Mouse (Mus musculus): ENCODE results near the gene Gm21988. TPM values are rescaled to one million over a fixed set of nuclear protein-coding genes. Genes with fewer than 3 reads are reported as not detected.
A peak's percentile ranks its signal among the peaks of the same experiment; 100 is the strongest.

Gene Gm21988
- polyA plus RNA-seq, 1 experiment from 2014 or later = 15.3 TPM

GRCm38 (mm10) chr11:70280441-70280840, 40.8 kb upstream of the Gm21988 start:
- ATAC-seq (peak; percentile 85), DNase-seq (ENCODE audit: low spot score) (peak; percentile 84)
- Histone ChIP-seq H3K9ac (replicated peaks; ENCODE audit: low read depth) (no peak overlapping the region), H3K4me1 (ENCODE audit: insufficient read depth, low read depth, low read length) (peaks cover 4% of the 10 kb centered on the region; the same call in 1 of the 2 replicates), H3K27me3 (replicated peaks; ENCODE audit: insufficient read depth, low read length) (no peaks in the 10 kb centered on the region), H3K4me2 (replicated peaks; ENCODE audit: low read depth, low read length) (no peak overlapping the region), H3K4me3 (ENCODE audit: low read depth, low read length) (no peak overlapping the region), H3K27ac (ENCODE audit: low read length) (no peak overlapping the region), H3K36me3 (ENCODE audit: insufficient read depth, low read length) (no peaks in the 10 kb centered on the region), H3K9me3 (ENCODE audit: low read length) (no peaks in the 10 kb centered on the region)
- 21% methylated on average over 3 of the region's 3 CpGs for WGBS
- TF ChIP-seq EP300 (IDR thresholded peaks at IDR 0.05) = no peak

GRCm38 (mm10) chr11:70278961-70279360, 39.3 kb upstream of the Gm21988 start:
- no peak overlapping the region for H3K9ac ChIP-seq (replicated peaks; ENCODE audit: low read depth)
- H3K4me1 ChIP-seq (ENCODE audit: insufficient read depth, low read depth, low read length) = peaks cover 4% of the 10 kb centered on the region; the same call in 1 of the 2 replicates
- H3K4me2 ChIP-seq (replicated peaks; ENCODE audit: low read depth, low read length) = no peak overlapping the region
- no peaks in the 10 kb centered on the region for H3K36me3 ChIP-seq (ENCODE audit: insufficient read depth, low read length)
- H3K27me3 ChIP-seq (replicated peaks; ENCODE audit: insufficient read depth, low read length) = no peaks in the 10 kb centered on the region
- H3K4me3 ChIP-seq (ENCODE audit: low read depth, low read length) = no peak overlapping the region
- H3K27ac ChIP-seq (ENCODE audit: low read length) = no peak overlapping the region
- ATAC-seq = no peak
- 88% methylated on average over 3 of the region's 3 CpGs for WGBS
- no peak for DNase-seq (ENCODE audit: low spot score)
- no peaks in the 10 kb centered on the region for H3K9me3 ChIP-seq (ENCODE audit: low read length)
- no peak for TF ChIP-seq CTCF (IDR thresholded peaks at IDR 0.05)
- TF ChIP-seq EP300 (IDR thresholded peaks at IDR 0.05) = no peak

- H3K27ac ChIP-seq (ENCODE audit: low read length) = no peak overlapping the region
- H3K4me3 ChIP-seq (ENCODE audit: low read depth, low read length) = no peak overlapping the region
- no peaks in the 10 kb centered on the region for H3K9me3 ChIP-seq (ENCODE audit: low read length)
- 67% methylated on average over 7 of the region's 7 CpGs for WGBS
- TF ChIP-seq CTCF (IDR thresholded peaks at IDR 0.05) (no peak), EP300 (IDR thresholded peaks at IDR 0.05) (no peak)
- no peak for DNase-seq (ENCODE audit: low spot score)
- no peak overlapping the region for H3K9ac ChIP-seq (replicated peaks; ENCODE audit: low read depth)
- no peaks in the 10 kb centered on the region for H3K36me3 ChIP-seq (ENCODE audit: insufficient read depth, low read length)
- no peaks in the 10 kb centered on the region for H3K4me1 ChIP-seq (ENCODE audit: insufficient read depth, low read depth, low read length)
- H3K4me2 ChIP-seq (replicated peaks; ENCODE audit: low read depth, low read length) = no peak overlapping the region
- ATAC-seq = no peak
- no peaks in the 10 kb centered on the region for H3K27me3 ChIP-seq (replicated peaks; ENCODE audit: insufficient read depth, low read length)
Observed at GRCm38 (mm10) chr11:70271641-70272040, 32.0 kb upstream of the Gm21988 start.

- Histone ChIP-seq H3K9me3 (ENCODE audit: low read length) (no peaks in the 10 kb centered on the region), H3K27me3 (replicated peaks; ENCODE audit: insufficient read depth, low read length) (no peaks in the 10 kb centered on the region), H3K4me3 (ENCODE audit: low read depth, low read length) (no peak overlapping the region), H3K4me2 (replicated peaks; ENCODE audit: low read depth, low read length) (no peak overlapping the region), H3K9ac (replicated peaks; ENCODE audit: low read depth) (no peak overlapping the region), H3K27ac (ENCODE audit: low read length) (no peak overlapping the region), H3K36me3 (ENCODE audit: insufficient read depth, low read length) (no peaks in the 10 kb centered on the region), H3K4me1 (ENCODE audit: insufficient read depth, low read depth, low read length) (no peaks in the 10 kb centered on the region; the same call in 1 of the 2 replicates)
- WGBS = 64% methylated on average over 1 of the region's 1 CpGs
- DNase-seq (ENCODE audit: low spot score) (peak; percentile 64), ATAC-seq (peak; percentile 57)
- TF ChIP-seq CTCF (IDR thresholded peaks at IDR 0.05) (no peak), EP300 (IDR thresholded peaks at IDR 0.05) (no peak)
Observed at GRCm38 (mm10) chr11:70266405-70266804, 26.8 kb upstream of the Gm21988 start.

- no peaks in the 10 kb centered on the region; the same call in 1 of the 2 replicates for H3K4me1 ChIP-seq (ENCODE audit: insufficient read depth, low read depth, low read length)
- H3K4me2 ChIP-seq (replicated peaks; ENCODE audit: low read depth, low read length) = no peak overlapping the region
- H3K27me3 ChIP-seq (replicated peaks; ENCODE audit: insufficient read depth, low read length) = no peaks in the 10 kb centered on the region
- H3K4me3 ChIP-seq (ENCODE audit: low read depth, low read length) = no peak overlapping the region
- H3K27ac ChIP-seq (ENCODE audit: low read length) = no peak overlapping the region
- ATAC-seq (no peak), DNase-seq (ENCODE audit: low spot score) (no peak)
- TF ChIP-seq EP300 (IDR thresholded peaks at IDR 0.05) = no peak
- TF ChIP-seq CTCF (IDR thresholded peaks at IDR 0.05) = no peak
- no peaks in the 10 kb centered on the region for H3K36me3 ChIP-seq (ENCODE audit: insufficient read depth, low read length)
- 51% methylated on average over 4 of the region's 4 CpGs for WGBS
- H3K9ac ChIP-seq (replicated peaks; ENCODE audit: low read depth) = no peak overlapping the region
- H3K9me3 ChIP-seq (ENCODE audit: low read length) = no peaks in the 10 kb centered on the region
Observed at GRCm38 (mm10) chr11:70265819-70266218, 26.2 kb upstream of the Gm21988 start.

GRCm38 (mm10) chr11:70265252-70265651, 25.6 kb upstream of the Gm21988 start:
- WGBS = 27% methylated on average over 3 of the region's 3 CpGs
- no peak overlapping the region for H3K4me2 ChIP-seq (replicated peaks; ENCODE audit: low read depth, low read length)

GRCm38 (mm10) chr11:70259035-70259434, 19.4 kb upstream of the Gm21988 start:
- H3K4me1 ChIP-seq (ENCODE audit: insufficient read depth, low read depth, low read length) = no peaks in the 10 kb centered on the region; the same call in 1 of the 2 replicates
- no peak overlapping the region for H3K4me3 ChIP-seq (ENCODE audit: low read depth, low read length)
- peaks cover 8% of the 10 kb centered on the region; the same call in 1 of the 2 replicates for H3K27me3 ChIP-seq (replicated peaks; ENCODE audit: insufficient read depth, low read length)
- no peak overlapping the region for H3K9ac ChIP-seq (replicated peaks; ENCODE audit: low read depth)
- H3K9me3 ChIP-seq (ENCODE audit: low read length) = no peaks in the 10 kb centered on the region
- H3K4me2 ChIP-seq (replicated peaks; ENCODE audit: low read depth, low read length) = no peak overlapping the region
- 93% methylated on average over 4 of the region's 4 CpGs for WGBS
- H3K27ac ChIP-seq (ENCODE audit: low read length) = no peak overlapping the region
- ATAC-seq (no peak), DNase-seq (ENCODE audit: low spot score) (no peak)
- TF ChIP-seq EP300 (IDR thresholded peaks at IDR 0.05) (no peak), CTCF (IDR thresholded peaks at IDR 0.05) (no peak)
- no peaks in the 10 kb centered on the region for H3K36me3 ChIP-seq (ENCODE audit: insufficient read depth, low read length)

More at GRCm38 (mm10) chr11:70265252-70265651, 25.6 kb upstream of the Gm21988 start:
- no peak for TF ChIP-seq EP300 (IDR thresholded peaks at IDR 0.05)
- no peak for TF ChIP-seq CTCF (IDR thresholded peaks at IDR 0.05)
- Histone ChIP-seq H3K36me3 (ENCODE audit: insufficient read depth, low read length) (no peaks in the 10 kb centered on the region), H3K9me3 (ENCODE audit: low read length) (no peaks in the 10 kb centered on the region), H3K9ac (replicated peaks; ENCODE audit: low read depth) (no peak overlapping the region), H3K4me1 (ENCODE audit: insufficient read depth, low read depth, low read length) (no peaks in the 10 kb centered on the region; the same call in 1 of the 2 replicates), H3K27ac (ENCODE audit: low read length) (no peak overlapping the region), H3K4me3 (ENCODE audit: low read depth, low read length) (no peak overlapping the region), H3K27me3 (replicated peaks; ENCODE audit: insufficient read depth, low read length) (no peaks in the 10 kb centered on the region)
- DNase-seq (ENCODE audit: low spot score) = no peak
- ATAC-seq = no peak
